Mouse (Mus musculus) midbrain, postnatal 0 days (tissue): ENCODE results near the gene Rreb1. TPM values are rescaled to one million over a fixed set of nuclear protein-coding genes. Genes with fewer than 3 reads are reported as not detected.

Experiments used
- ATAC-seq: fragments of 200-750 bp; cut with Nextera tagmentation; 2 replicates; pipeline ENCODE4 v1.8.0; 2017; ENCODE audit warnings: moderate number of reproducible peaks, mild to moderate bottlenecking, moderate TSS enrichment, moderate library complexity; ENCODE audit not compliant: low FRiP score
- DNase-seq: peaks from one replicate; pipeline ENCODE4 v3.0.0-alpha.2; 2015; ENCODE audit warnings: low spot score
- H3K27ac ChIP-seq: fragments of 300-500 bp; sonication (generic); 2 replicates; pipeline ENCODE4 v1.5.1; 2014; ENCODE audit warnings: low read depth, mild to moderate bottlenecking, low read length, mixed read lengths
- H3K27me3 ChIP-seq: fragments of 300-500 bp; sonication (generic); 2 replicates; pipeline ENCODE4 v1.6.1; 2014; ENCODE audit warnings: low read length, control low read depth, mixed read lengths; ENCODE audit not compliant: insufficient read depth
- H3K36me3 ChIP-seq: fragments of 300-500 bp; sonication (generic); 2 replicates; pipeline ENCODE4 v1.6.1; 2014; ENCODE audit warnings: low read length, control low read depth, mixed read lengths; ENCODE audit not compliant: insufficient read depth
- H3K4me1 ChIP-seq: fragments of 300-500 bp; sonication (generic); 2 replicates; pipeline ENCODE4 v1.6.1; 2014; ENCODE audit warnings: mild to moderate bottlenecking, control low read depth, antibody characterized with exemption, low read length, mixed read lengths; ENCODE audit not compliant: insufficient read depth
- H3K4me2 ChIP-seq: fragments of 300-500 bp; sonication (generic); 2 replicates; pipeline ENCODE4 v1.6.1; 2014; ENCODE audit warnings: low read depth, mild to moderate bottlenecking, low read length, mixed read lengths; ENCODE audit not compliant: poor library complexity, severe bottlenecking
- H3K4me3 ChIP-seq: fragments of 300-500 bp; sonication (generic); 2 replicates; pipeline ENCODE4 v1.5.1; 2014; ENCODE audit warnings: low read depth, mild to moderate bottlenecking, low read length, moderate library complexity
- H3K9ac ChIP-seq: fragments of 300-500 bp; sonication (generic); replicated peaks from 2 replicates; pipeline ENCODE4 v1.6.1; 2014; ENCODE audit warnings: mild to moderate bottlenecking, low read length, moderate library complexity, mixed read lengths; ENCODE audit not compliant: poor library complexity, severe bottlenecking
- H3K9me3 ChIP-seq: fragments of 300-500 bp; sonication (generic); 2 replicates; pipeline ENCODE4 v1.6.1; 2016; ENCODE audit warnings: low read length, control low read depth
- CTCF ChIP-seq: IDR thresholded peaks from 2 replicates; pipeline ENCODE4 v1.5.1; 2016; ENCODE audit warnings: antibody characterized with exemption, mild to moderate bottlenecking
- WGBS: fragments of 180-500 bp; shearing (Covaris S2); extraction: QIAGEN DNeasy Blood & Tissue Kit; methylation state at CpG from one replicate; pipeline ENCODE4 v1.1.7; 2014; 5-methylcytosine and 5-hydroxymethylcytosine counted together
- polyA plus RNA-seq: library from polyadenylated mRNA; unstranded; fragments of >200 nt; fragmentation: Nextera tagmentation; extraction: Ambion mirVana; gene quantifications from 2 replicates; pipeline ENCODE4 v1.2.1, GENCODE M21; 2015
- total RNA-seq: library from RNA; depleted of rRNA; stranded (reverse); fragments of >200 nt; gene quantifications from 2 replicates; pipeline ENCODE4 v1.2.3, GENCODE M21; 2014

Gene Rreb1
- total and polyA plus RNA-seq, 2 experiments from 2014 or later = 2.0 to 4.3 TPM

GRCm38 (mm10) chr13:37843844-37844243 is 65.6 kb downstream of the Rreb1 start:
- Histone ChIP-seq H3K9ac (no peak overlapping the region), H3K4me2 (no peak overlapping the region), H3K4me1 (no peaks in the 10 kb centered on the region), H3K9me3 (no peaks in the 10 kb centered on the region), H3K36me3 (no peaks in the 10 kb centered on the region), H3K4me3 (no peak overlapping the region), H3K27me3 (no peaks in the 10 kb centered on the region; the same call in 1 of the 2 replicates), H3K27ac (no peak overlapping the region)
- TF ChIP-seq CTCF = no peak
- ATAC-seq (no peak), DNase-seq (no peak)
- WGBS = 87% methylated on average over 10 of the region's 10 CpGs

- Histone ChIP-seq H3K9me3 (no peaks in the 10 kb centered on the region), H3K36me3 (no peaks in the 10 kb centered on the region), H3K27ac (no peak overlapping the region), H3K4me3 (no peak overlapping the region), H3K9ac (no peak overlapping the region), H3K4me2 (no peak overlapping the region), H3K4me1 (no peaks in the 10 kb centered on the region), H3K27me3 (no peaks in the 10 kb centered on the region; the same call in 1 of the 2 replicates)
- no peak for TF ChIP-seq CTCF
- ATAC-seq = no peak
- WGBS = 66% methylated on average over 3 of the region's 3 CpGs
- no peak for DNase-seq
Observed at GRCm38 (mm10) chr13:37845156-37845555, 67.0 kb downstream of the Rreb1 start.

GRCm38 (mm10) chr13:37845641-37846040 is 67.4 kb downstream of the Rreb1 start:
- ATAC-seq = no peak
- no peak overlapping the region for H3K4me2 ChIP-seq
- WGBS = 82% methylated on average over 7 of the region's 7 CpGs
- H3K27ac ChIP-seq = no peak overlapping the region
- H3K9ac ChIP-seq = no peak overlapping the region
- DNase-seq = no peak
- H3K9me3 ChIP-seq = no peaks in the 10 kb centered on the region
- H3K36me3 ChIP-seq = no peaks in the 10 kb centered on the region
- TF ChIP-seq CTCF = no peak
- H3K4me1 ChIP-seq = no peaks in the 10 kb centered on the region
- H3K27me3 ChIP-seq = no peaks in the 10 kb centered on the region; the same call in 1 of the 2 replicates
- H3K4me3 ChIP-seq = no peak overlapping the region

GRCm38 (mm10) chr13:37846507-37846906 is 68.3 kb downstream of the Rreb1 start:
- no peak overlapping the region for H3K4me2 ChIP-seq
- 86% methylated on average over 11 of the region's 11 CpGs for WGBS
- H3K27me3 ChIP-seq = no peaks in the 10 kb centered on the region; the same call in 1 of the 2 replicates
- H3K27ac ChIP-seq = no peak overlapping the region
- ATAC-seq (no peak), DNase-seq (no peak)
- H3K9me3 ChIP-seq = no peaks in the 10 kb centered on the region
- no peak overlapping the region for H3K4me3 ChIP-seq
- TF ChIP-seq CTCF = no peak
- no peaks in the 10 kb centered on the region for H3K4me1 ChIP-seq
- no peaks in the 10 kb centered on the region for H3K36me3 ChIP-seq
- no peak overlapping the region for H3K9ac ChIP-seq

GRCm38 (mm10) chr13:37846962-37847570 is 68.9 kb downstream of the Rreb1 start:
- H3K27me3 ChIP-seq = no peaks in the 10 kb centered on the region; the same call in 1 of the 2 replicates
- H3K36me3 ChIP-seq = no peaks in the 10 kb centered on the region
- H3K9me3 ChIP-seq = no peaks in the 10 kb centered on the region
- H3K4me1 ChIP-seq = no peaks in the 10 kb centered on the region
- H3K4me3 ChIP-seq = no peak overlapping the region
- no peak for TF ChIP-seq CTCF
- H3K27ac ChIP-seq = no peak overlapping the region
- H3K9ac ChIP-seq = no peak overlapping the region
- no peak for DNase-seq
- WGBS = 84% methylated on average over 9 of the region's 9 CpGs
- no peak for ATAC-seq
- no peak overlapping the region for H3K4me2 ChIP-seq

GRCm38 (mm10) chr13:37847601-37848358 is 69.6 kb downstream of the Rreb1 start:
- TF ChIP-seq CTCF = no peak
- Histone ChIP-seq H3K9me3 (no peaks in the 10 kb centered on the region), H3K4me3 (no peak overlapping the region), H3K36me3 (no peaks in the 10 kb centered on the region), H3K4me2 (no peak overlapping the region), H3K27ac (no peak overlapping the region), H3K9ac (no peak overlapping the region), H3K4me1 (no peaks in the 10 kb centered on the region), H3K27me3 (no peaks in the 10 kb centered on the region; the same call in 1 of the 2 replicates)
- WGBS = 58% methylated on average over 16 of the region's 17 CpGs
- DNase-seq (no peak), ATAC-seq (no peak)
